Mouse (Mus musculus) lung, postnatal 0 days (tissue): ENCODE measurements around the gene Lhx4.

Experiments
- CTCF ChIP-seq: IDR thresholded peaks from 2 replicates; pipeline ENCODE4 v1.5.1; 2016; ENCODE audit warnings: antibody characterized with exemption, mild to moderate bottlenecking
- EP300 ChIP-seq: IDR thresholded peaks from 2 replicates; pipeline ENCODE4 v1.6.1; 2016; ENCODE audit warnings: antibody characterized with exemption, mild to moderate bottlenecking, control low read depth

GRCm38 (mm10) chr1:155794855-155795254 is 43.4 kb upstream of the Lhx4 start:
- TF ChIP-seq CTCF (no peak), EP300 (no peak)
